Mouse (Mus musculus): ENCODE data around the gene Zcchc3.
A peak's percentile ranks its signal among the peaks of the same experiment; 100 is the strongest.

Zcchc3 gene

GRCm38 (mm10) chr2:152414591-152415165 lies at the start of gene Zcchc3:
Zcchc3 (minus strand) TSS chr2:152415027.
- peak; percentile 92 for DNase-seq (ENCODE audit: low read depth, low spot score)

GRCm38 (mm10) chr2:152459241-152459640 lies 44.4 kb upstream of the Zcchc3 start:
- DNase-seq (ENCODE audit: low read depth, low spot score): no peak

- no peak for DNase-seq (ENCODE audit: low read depth, low spot score)
Observed at GRCm38 (mm10) chr2:152452101-152452781, 37.4 kb upstream of the Zcchc3 start.

- peak; percentile 65 for DNase-seq (ENCODE audit: low read depth, low spot score)
Observed at GRCm38 (mm10) chr2:152450241-152450640, 35.4 kb upstream of the Zcchc3 start.

GRCm38 (mm10) chr2:152447461-152447860 lies 32.6 kb upstream of the Zcchc3 start:
- DNase-seq (ENCODE audit: low read depth, low spot score): no peak

- DNase-seq (ENCODE audit: low read depth, low spot score): no peak
Observed at GRCm38 (mm10) chr2:152446642-152447041, 31.8 kb upstream of the Zcchc3 start.

GRCm38 (mm10) chr2:152443281-152443680 lies 28.5 kb upstream of the Zcchc3 start:
- no peak for DNase-seq (ENCODE audit: low read depth, low spot score)

- no peak for DNase-seq (ENCODE audit: low read depth, low spot score)
Observed at GRCm38 (mm10) chr2:152442322-152442721, 27.5 kb upstream of the Zcchc3 start.

- DNase-seq (ENCODE audit: low read depth, low spot score): no peak
Observed at GRCm38 (mm10) chr2:152439833-152440232, 25.0 kb upstream of the Zcchc3 start.

- no peak for DNase-seq (ENCODE audit: low read depth, low spot score)
Observed at GRCm38 (mm10) chr2:152438963-152439362, 24.1 kb upstream of the Zcchc3 start.

- peak; percentile 85 for DNase-seq (ENCODE audit: low read depth, low spot score)
Observed at GRCm38 (mm10) chr2:152436983-152437860, 22.4 kb upstream of the Zcchc3 start.

- DNase-seq (ENCODE audit: low read depth, low spot score): no peak
Observed at GRCm38 (mm10) chr2:152436405-152436901, 21.6 kb upstream of the Zcchc3 start.

GRCm38 (mm10) chr2:152428481-152428880 lies 13.7 kb upstream of the Zcchc3 start:
- peak; percentile 51 for DNase-seq (ENCODE audit: low read depth, low spot score)

- DNase-seq (ENCODE audit: low read depth, low spot score): peak; percentile 42
Observed at GRCm38 (mm10) chr2:152427493-152427892, 12.7 kb upstream of the Zcchc3 start.

GRCm38 (mm10) chr2:152415786-152416185 lies 959 bp upstream of the Zcchc3 start:
- no peak for DNase-seq (ENCODE audit: low read depth, low spot score)

- DNase-seq (ENCODE audit: low read depth, low spot score): no peak
Observed at GRCm38 (mm10) chr2:152415287-152415686, 460 bp upstream of the Zcchc3 start, which contains the start of gene 6820408C15Rik. 6820408C15Rik (plus strand) TSS chr2:152415587.

- DNase-seq (ENCODE audit: low read depth, low spot score): peak; percentile 68
Observed at GRCm38 (mm10) chr2:152413765-152414584, 852 bp downstream of the Zcchc3 start.

GRCm38 (mm10) chr2:152413158-152413764 lies 1.6 kb downstream of the Zcchc3 start:
- no peak for DNase-seq (ENCODE audit: low read depth, low spot score)

GRCm38 (mm10) chr2:152412526-152413157 lies 2.2 kb downstream of the Zcchc3 start:
- no peak for DNase-seq (ENCODE audit: low read depth, low spot score)

- no peak for DNase-seq (ENCODE audit: low read depth, low spot score)
Observed at GRCm38 (mm10) chr2:152411471-152411870, 3.4 kb downstream of the Zcchc3 start.

Data from ZHBTc4 (cell line).